Mouse (Mus musculus): ENCODE data around the gene Gm42791. TPM values are rescaled to one million over a fixed set of nuclear protein-coding genes. Genes with fewer than 3 reads are reported as not detected.

The Gm42791 gene
- polyA plus RNA-seq, 1 experiment from 2014 or later = 1.9 TPM

DNA sequence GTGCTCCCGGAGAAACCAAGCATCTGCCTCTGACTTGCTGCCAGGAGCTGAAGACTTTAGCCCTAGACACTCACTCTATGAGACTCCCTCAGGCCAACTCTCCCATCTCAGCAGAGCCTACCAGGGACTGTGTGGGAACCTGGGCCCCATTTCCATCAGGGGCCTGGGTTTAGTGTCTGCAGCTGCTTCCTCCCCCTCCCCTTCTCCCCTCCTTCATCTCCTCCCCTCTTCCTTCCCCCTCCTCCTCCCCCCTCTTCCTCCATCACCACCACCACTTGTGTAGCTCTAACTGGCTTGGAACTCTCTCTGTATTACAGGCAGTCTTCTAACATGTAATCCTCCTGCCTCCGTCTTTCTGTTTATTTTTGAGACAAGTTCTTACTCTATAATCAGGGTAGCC lies 35.2 kb upstream of the Gm42791 start:
- H3K4me1 ChIP-seq (ENCODE audit: control insufficient read depth, insufficient read depth, low read length) = peaks cover 8% of the 10 kb centered on the region
- no peaks in the 10 kb centered on the region for H3K36me3 ChIP-seq (ENCODE audit: control insufficient read depth, insufficient read depth, low read length)
- no peak overlapping the region for H3K4me3 ChIP-seq (ENCODE audit: low read depth, low read length)
- H3K9me3 ChIP-seq (ENCODE audit: control insufficient read depth, low read length) = no peaks in the 10 kb centered on the region
- 45% methylated on average over 2 of the region's 2 CpGs for WGBS
- H3K27me3 ChIP-seq (ENCODE audit: control insufficient read depth, insufficient read depth, low read length) = no peaks in the 10 kb centered on the region
- H3K9ac ChIP-seq (ENCODE audit: low read length) = peak overlapping the region; percentile 13; the same call in 1 of the 2 replicates
- DNase-seq (ENCODE audit: low spot score) = no peak
- peak overlapping the region; percentile 30; the same call in 1 of the 2 replicates for H3K27ac ChIP-seq (replicated peaks; ENCODE audit: low read depth, low read length)
- no peak overlapping the region; the same call in 1 of the 2 replicates for H3K4me2 ChIP-seq (ENCODE audit: low read depth, severe bottlenecking)
- no peak for ATAC-seq (ENCODE audit: insufficient number of reproducible peaks, low FRiP score, low TSS enrichment, low read depth)

DNA sequence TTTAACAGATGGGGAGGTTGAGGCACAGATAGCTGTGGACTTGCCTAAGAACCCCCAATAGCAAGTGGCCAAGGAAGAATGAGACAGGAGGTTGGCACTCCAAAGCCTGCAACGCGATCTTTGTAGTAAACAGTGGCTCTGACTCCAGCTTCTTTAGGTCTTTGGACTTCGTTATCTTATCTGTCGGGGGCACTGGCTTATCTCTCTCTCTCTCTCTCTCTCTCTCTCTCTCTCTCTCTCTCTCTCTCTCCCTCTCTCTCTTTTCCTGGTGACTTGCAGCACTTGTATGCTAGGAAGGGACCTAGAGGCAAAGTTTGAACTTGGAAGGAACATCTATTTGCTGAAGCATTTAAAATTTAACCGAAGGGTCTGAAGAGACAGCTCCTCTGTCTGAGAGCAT lies 33.4 kb upstream of the Gm42791 start:
- no peaks in the 10 kb centered on the region for H3K27me3 ChIP-seq (ENCODE audit: control insufficient read depth, insufficient read depth, low read length)
- no peaks in the 10 kb centered on the region for H3K36me3 ChIP-seq (ENCODE audit: control insufficient read depth, insufficient read depth, low read length)
- WGBS = 51% methylated on average over 5 of the region's 5 CpGs
- no peak overlapping the region for H3K4me3 ChIP-seq (ENCODE audit: low read depth, low read length)
- H3K27ac ChIP-seq (replicated peaks; ENCODE audit: low read depth, low read length) = no peak overlapping the region
- no peak overlapping the region for H3K4me2 ChIP-seq (ENCODE audit: low read depth, severe bottlenecking)
- DNase-seq (ENCODE audit: low spot score) = no peak
- no peak for ATAC-seq (ENCODE audit: insufficient number of reproducible peaks, low FRiP score, low TSS enrichment, low read depth)
- H3K9ac ChIP-seq (ENCODE audit: low read length) = no peak overlapping the region
- no peaks in the 10 kb centered on the region for H3K9me3 ChIP-seq (ENCODE audit: control insufficient read depth, low read length)
- peaks cover 8% of the 10 kb centered on the region for H3K4me1 ChIP-seq (ENCODE audit: control insufficient read depth, insufficient read depth, low read length)

DNA sequence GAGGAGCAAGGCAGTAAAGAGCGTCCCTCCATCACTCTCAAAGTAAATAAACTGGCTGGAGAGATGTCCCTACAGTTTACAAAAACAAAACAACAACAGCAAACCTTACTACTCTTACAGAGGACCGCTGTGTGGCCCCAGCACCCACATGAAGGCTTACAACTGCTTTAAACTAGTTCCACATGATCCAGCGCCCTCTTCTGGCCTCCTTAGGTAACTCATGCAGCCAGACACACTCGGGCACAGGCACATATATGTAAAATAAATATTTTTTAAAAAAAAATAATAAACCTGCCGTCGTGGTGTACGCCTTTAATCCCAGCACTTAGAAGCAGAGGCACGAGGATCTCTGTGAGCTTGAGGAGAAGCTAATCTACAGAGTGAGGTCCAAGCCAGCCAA lies 32.4 kb upstream of the Gm42791 start:
- Histone ChIP-seq H3K27ac (replicated peaks; ENCODE audit: low read depth, low read length) (no peak overlapping the region), H3K4me1 (ENCODE audit: control insufficient read depth, insufficient read depth, low read length) (peaks cover 8% of the 10 kb centered on the region), H3K4me3 (ENCODE audit: low read depth, low read length) (no peak overlapping the region), H3K9ac (ENCODE audit: low read length) (no peak overlapping the region), H3K36me3 (ENCODE audit: control insufficient read depth, insufficient read depth, low read length) (no peaks in the 10 kb centered on the region), H3K4me2 (ENCODE audit: low read depth, severe bottlenecking) (no peak overlapping the region), H3K27me3 (ENCODE audit: control insufficient read depth, insufficient read depth, low read length) (no peaks in the 10 kb centered on the region), H3K9me3 (ENCODE audit: control insufficient read depth, low read length) (no peaks in the 10 kb centered on the region)
- ATAC-seq (ENCODE audit: insufficient number of reproducible peaks, low FRiP score, low TSS enrichment, low read depth) (no peak), DNase-seq (ENCODE audit: low spot score) (no peak)
- 79% methylated on average over 8 of the region's 8 CpGs for WGBS

DNA sequence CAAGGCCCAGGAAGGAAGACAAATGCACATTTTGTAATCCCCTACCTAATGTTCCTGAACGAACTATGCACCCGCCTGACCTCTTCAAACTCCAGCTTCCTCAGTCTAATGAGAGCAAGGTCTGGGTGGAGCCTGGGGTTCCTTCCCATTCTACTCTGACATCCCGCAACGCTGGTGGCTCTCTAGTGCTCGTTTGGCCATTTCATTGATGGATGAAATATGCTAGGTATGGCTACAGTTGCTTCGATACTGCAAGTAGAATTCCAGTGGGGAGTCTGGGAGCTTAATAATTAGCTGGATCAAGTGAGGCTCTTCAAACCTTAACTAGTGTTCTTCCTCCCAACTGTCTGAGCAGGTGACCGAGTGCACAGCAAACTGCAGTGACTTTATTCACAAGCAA lies 26.2 kb upstream of the Gm42791 start:
- H3K4me3 ChIP-seq (ENCODE audit: low read depth, low read length) = no peak overlapping the region
- no peak for DNase-seq (ENCODE audit: low spot score)
- H3K4me2 ChIP-seq (ENCODE audit: low read depth, severe bottlenecking) = no peak overlapping the region
- H3K27ac ChIP-seq (replicated peaks; ENCODE audit: low read depth, low read length) = no peak overlapping the region
- no peak overlapping the region for H3K9ac ChIP-seq (ENCODE audit: low read length)
- 55% methylated on average over 7 of the region's 7 CpGs for WGBS
- no peak for ATAC-seq (ENCODE audit: insufficient number of reproducible peaks, low FRiP score, low TSS enrichment, low read depth)
- H3K9me3 ChIP-seq (ENCODE audit: control insufficient read depth, low read length) = no peaks in the 10 kb centered on the region
- no peaks in the 10 kb centered on the region for H3K4me1 ChIP-seq (ENCODE audit: control insufficient read depth, insufficient read depth, low read length)
- H3K36me3 ChIP-seq (ENCODE audit: control insufficient read depth, insufficient read depth, low read length) = no peaks in the 10 kb centered on the region
- H3K27me3 ChIP-seq (ENCODE audit: control insufficient read depth, insufficient read depth, low read length) = no peaks in the 10 kb centered on the region

DNA sequence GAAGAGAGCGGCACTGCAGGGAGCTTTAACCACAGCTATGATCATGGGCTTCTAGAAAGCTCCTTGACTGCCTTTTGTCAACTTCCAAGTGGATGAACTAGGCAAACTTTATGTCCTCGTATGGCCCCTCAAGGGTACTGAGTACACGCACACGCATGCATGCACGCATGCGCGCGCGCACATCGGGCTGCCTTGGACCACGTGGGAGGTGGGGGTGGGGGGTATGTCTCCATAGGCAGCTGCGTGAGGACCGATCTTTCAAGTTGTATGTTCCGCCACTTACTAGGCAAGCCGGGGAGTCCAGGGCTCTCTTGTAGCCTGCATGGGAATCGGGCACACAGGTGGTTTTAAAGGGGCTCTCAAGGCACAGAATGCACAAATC lies 25.7 kb upstream of the Gm42791 start:
- Histone ChIP-seq H3K27ac (replicated peaks; ENCODE audit: low read depth, low read length) (no peak overlapping the region), H3K9ac (ENCODE audit: low read length) (no peak overlapping the region), H3K4me1 (ENCODE audit: control insufficient read depth, insufficient read depth, low read length) (no peaks in the 10 kb centered on the region), H3K9me3 (ENCODE audit: control insufficient read depth, low read length) (no peaks in the 10 kb centered on the region), H3K27me3 (ENCODE audit: control insufficient read depth, insufficient read depth, low read length) (no peaks in the 10 kb centered on the region), H3K4me2 (ENCODE audit: low read depth, severe bottlenecking) (no peak overlapping the region), H3K4me3 (ENCODE audit: low read depth, low read length) (no peak overlapping the region), H3K36me3 (ENCODE audit: control insufficient read depth, insufficient read depth, low read length) (no peaks in the 10 kb centered on the region)
- 71% methylated on average over 16 of the region's 16 CpGs for WGBS
- ATAC-seq (ENCODE audit: insufficient number of reproducible peaks, low FRiP score, low TSS enrichment, low read depth) = no peak
- no peak for DNase-seq (ENCODE audit: low spot score)

DNA sequence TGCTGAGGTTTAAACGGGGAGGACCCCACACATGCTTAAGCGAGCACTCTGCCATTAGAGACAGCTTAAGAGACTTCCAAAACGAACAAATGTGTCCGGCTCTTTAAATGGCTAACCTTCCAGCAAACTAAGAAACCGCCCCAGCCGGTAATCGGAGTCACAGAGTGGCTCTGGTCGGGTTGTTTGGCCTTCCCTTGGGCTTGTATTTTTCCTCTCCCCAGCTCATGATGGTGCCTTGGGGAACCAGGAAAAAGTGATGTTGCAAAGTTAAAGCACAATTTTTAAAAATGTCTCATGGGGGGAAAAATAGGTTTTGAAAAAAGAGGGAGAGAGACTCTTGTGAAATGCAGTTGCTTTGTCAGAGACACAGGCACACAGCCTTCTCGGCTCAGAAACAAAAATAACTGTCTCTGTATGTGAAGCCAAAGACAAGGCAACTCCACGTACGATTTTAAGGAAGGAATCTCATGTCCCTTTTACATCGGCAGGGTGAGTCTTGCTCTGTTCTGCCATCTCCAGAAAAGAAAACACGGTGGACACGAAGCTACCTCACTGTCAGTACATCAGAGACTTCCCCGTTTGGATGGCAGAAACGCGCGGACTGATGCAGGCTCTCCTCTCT lies 25.2 kb upstream of the Gm42791 start:
- Histone ChIP-seq H3K9ac (ENCODE audit: low read length) (no peak overlapping the region), H3K27me3 (ENCODE audit: control insufficient read depth, insufficient read depth, low read length) (no peaks in the 10 kb centered on the region), H3K9me3 (ENCODE audit: control insufficient read depth, low read length) (no peaks in the 10 kb centered on the region), H3K27ac (replicated peaks; ENCODE audit: low read depth, low read length) (no peak overlapping the region), H3K4me2 (ENCODE audit: low read depth, severe bottlenecking) (no peak overlapping the region), H3K36me3 (ENCODE audit: control insufficient read depth, insufficient read depth, low read length) (no peaks in the 10 kb centered on the region), H3K4me1 (ENCODE audit: control insufficient read depth, insufficient read depth, low read length) (no peaks in the 10 kb centered on the region), H3K4me3 (ENCODE audit: low read depth, low read length) (no peak overlapping the region)
- 52% methylated on average over 18 of the region's 18 CpGs for WGBS
- DNase-seq (ENCODE audit: low spot score) (no peak), ATAC-seq (ENCODE audit: insufficient number of reproducible peaks, low FRiP score, low TSS enrichment, low read depth) (no peak)

DNA sequence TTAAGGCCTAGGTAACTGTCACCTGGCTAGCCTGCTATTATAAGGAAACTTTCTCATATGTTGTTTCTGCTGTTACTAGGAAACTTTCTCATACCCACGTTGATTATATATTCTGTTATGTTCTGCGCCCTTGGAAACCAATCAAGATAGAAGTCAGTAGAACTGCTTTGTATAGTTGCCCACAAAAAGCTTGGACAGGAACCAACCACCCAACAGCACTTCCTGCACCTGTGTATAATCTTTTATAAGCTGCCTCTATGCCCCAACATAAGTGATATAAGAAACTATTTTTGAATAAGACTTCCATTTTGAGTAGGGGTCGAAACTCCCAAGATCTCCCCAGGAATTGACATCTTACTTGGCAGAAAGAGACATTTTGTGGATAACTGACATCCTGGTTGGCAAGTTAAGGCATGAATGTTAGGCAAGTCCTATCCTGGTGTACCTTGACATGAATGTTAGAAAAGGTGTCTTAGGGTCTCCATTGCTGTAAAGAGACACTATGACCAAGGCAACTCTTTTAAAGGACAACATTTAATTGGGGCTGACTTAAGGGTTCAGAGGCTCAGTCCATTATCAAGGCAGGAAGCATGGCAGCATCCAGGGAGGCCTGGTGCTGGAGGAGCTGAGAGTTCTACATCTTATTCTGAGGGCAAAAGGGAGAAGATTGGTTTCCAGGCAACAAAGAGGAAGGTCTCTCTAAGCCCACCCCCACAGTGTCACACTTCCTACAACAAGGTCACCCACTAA lies 22.9 kb upstream of the Gm42791 start:
- WGBS = 87% methylated on average over 3 of the region's 3 CpGs
- no peak overlapping the region for H3K9ac ChIP-seq (ENCODE audit: low read length)
- no peak overlapping the region for H3K27ac ChIP-seq (replicated peaks; ENCODE audit: low read depth, low read length)
- H3K4me3 ChIP-seq (ENCODE audit: low read depth, low read length) = no peak overlapping the region
- DNase-seq (ENCODE audit: low spot score) (no peak), ATAC-seq (ENCODE audit: insufficient number of reproducible peaks, low FRiP score, low TSS enrichment, low read depth) (no peak)
- no peaks in the 10 kb centered on the region for H3K9me3 ChIP-seq (ENCODE audit: control insufficient read depth, low read length)
- peaks cover 8% of the 10 kb centered on the region; the same call in 1 of the 2 replicates for H3K4me1 ChIP-seq (ENCODE audit: control insufficient read depth, insufficient read depth, low read length)
- no peaks in the 10 kb centered on the region for H3K36me3 ChIP-seq (ENCODE audit: control insufficient read depth, insufficient read depth, low read length)
- no peaks in the 10 kb centered on the region for H3K27me3 ChIP-seq (ENCODE audit: control insufficient read depth, insufficient read depth, low read length)
- no peak overlapping the region for H3K4me2 ChIP-seq (ENCODE audit: low read depth, severe bottlenecking)

DNA sequence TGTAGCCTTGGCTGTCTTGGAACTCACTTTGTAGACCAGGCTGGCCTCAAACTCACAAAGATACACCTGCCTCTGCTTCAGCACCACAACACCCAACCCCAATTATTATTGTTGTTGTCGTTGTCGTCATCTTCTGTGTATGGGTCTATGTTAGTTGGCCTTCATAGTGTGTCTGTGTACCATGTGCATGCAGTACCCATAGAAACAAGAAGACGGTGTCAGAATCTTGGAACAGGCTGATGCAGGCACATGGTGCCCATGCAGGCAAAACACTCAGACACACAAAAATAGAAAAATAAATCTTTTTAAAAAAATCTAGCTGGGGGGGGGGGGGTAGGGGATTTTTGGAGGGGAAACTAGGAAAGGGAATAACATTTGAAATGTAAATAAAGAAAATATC lies 22.2 kb upstream of the Gm42791 start:
- ATAC-seq (ENCODE audit: insufficient number of reproducible peaks, low FRiP score, low TSS enrichment, low read depth) (no peak), DNase-seq (ENCODE audit: low spot score) (no peak)
- no peak overlapping the region for H3K27ac ChIP-seq (replicated peaks; ENCODE audit: low read depth, low read length)
- H3K9ac ChIP-seq (ENCODE audit: low read length) = no peak overlapping the region
- no peaks in the 10 kb centered on the region for H3K36me3 ChIP-seq (ENCODE audit: control insufficient read depth, insufficient read depth, low read length)
- H3K4me3 ChIP-seq (ENCODE audit: low read depth, low read length) = no peak overlapping the region
- H3K27me3 ChIP-seq (ENCODE audit: control insufficient read depth, insufficient read depth, low read length) = no peaks in the 10 kb centered on the region
- H3K4me2 ChIP-seq (ENCODE audit: low read depth, severe bottlenecking) = no peak overlapping the region
- H3K9me3 ChIP-seq (ENCODE audit: control insufficient read depth, low read length) = no peaks in the 10 kb centered on the region
- H3K4me1 ChIP-seq (ENCODE audit: control insufficient read depth, insufficient read depth, low read length) = peaks cover 8% of the 10 kb centered on the region; the same call in 1 of the 2 replicates
- 93% methylated on average over 3 of the region's 3 CpGs for WGBS
